Mouse (Mus musculus): ENCODE data around the gene Ano1. TPM values are rescaled to one million over a fixed set of nuclear protein-coding genes. Genes with fewer than 3 reads are reported as not detected.

The Ano1 gene
- polyA plus RNA-seq, 1 experiment, result not detected

- Histone ChIP-seq H3K27me3 (replicated peaks) (peaks cover 63% of the 10 kb centered on the region), H3K4me1 (peaks cover 6% of the 10 kb centered on the region; the same call in 1 of the 2 replicates), H3K9me3 (peaks cover 7% of the 10 kb centered on the region), H3K36me3 (replicated peaks; ENCODE audit: low read length) (no peaks in the 10 kb centered on the region), H3K4me3 (replicated peaks) (no peak overlapping the region)
- TF ChIP-seq GATA1 (IDR thresholded peaks at IDR 0.05; ENCODE audit: borderline replicate concordance, low read length) (no peak), FLI1 (IDR thresholded peaks at IDR 0.05; ENCODE audit: low read length) (no peak)
Observed at GRCm38 (mm10) chr7:144731182-144731896, 20.4 kb downstream of the Ano1 start.

GRCm38 (mm10) chr7:144724283-144724682, 27.5 kb downstream of the Ano1 start:
- Histone ChIP-seq H3K27me3 (replicated peaks) (peaks cover 52% of the 10 kb centered on the region), H3K36me3 (replicated peaks; ENCODE audit: low read length) (no peaks in the 10 kb centered on the region), H3K4me1 (peaks cover 2% of the 10 kb centered on the region; the same call in 1 of the 2 replicates), H3K9me3 (no peaks in the 10 kb centered on the region), H3K4me3 (replicated peaks) (no peak overlapping the region)
- TF ChIP-seq GATA1 (IDR thresholded peaks at IDR 0.05; ENCODE audit: borderline replicate concordance, low read length) (no peak), FLI1 (IDR thresholded peaks at IDR 0.05; ENCODE audit: low read length) (no peak)

- peaks cover 61% of the 10 kb centered on the region for H3K27me3 ChIP-seq (replicated peaks)
- no peaks in the 10 kb centered on the region for H3K4me1 ChIP-seq
- no peak for TF ChIP-seq GATA1 (IDR thresholded peaks at IDR 0.05; ENCODE audit: borderline replicate concordance, low read length)
- no peak for TF ChIP-seq FLI1 (IDR thresholded peaks at IDR 0.05; ENCODE audit: low read length)
- no peaks in the 10 kb centered on the region for H3K36me3 ChIP-seq (replicated peaks; ENCODE audit: low read length)
- no peak overlapping the region for H3K4me3 ChIP-seq (replicated peaks)
- no peaks in the 10 kb centered on the region for H3K9me3 ChIP-seq
Observed at GRCm38 (mm10) chr7:144719956-144720355, 31.8 kb downstream of the Ano1 start.

- Histone ChIP-seq H3K27me3 (replicated peaks) (peaks cover 58% of the 10 kb centered on the region), H3K9me3 (no peaks in the 10 kb centered on the region), H3K36me3 (replicated peaks; ENCODE audit: low read length) (no peaks in the 10 kb centered on the region), H3K4me1 (no peaks in the 10 kb centered on the region), H3K4me3 (replicated peaks) (no peak overlapping the region)
- TF ChIP-seq FLI1 (IDR thresholded peaks at IDR 0.05; ENCODE audit: low read length), result no peak
Observed at GRCm38 (mm10) chr7:144717736-144718135, 34.0 kb downstream of the Ano1 start.

GRCm38 (mm10) chr7:144697870-144698269, 53.9 kb downstream of the Ano1 start:
- Histone ChIP-seq H3K27me3 (replicated peaks) (peaks cover 17% of the 10 kb centered on the region), H3K9me3 (peaks cover 15% of the 10 kb centered on the region), H3K4me3 (replicated peaks) (no peak overlapping the region), H3K36me3 (replicated peaks; ENCODE audit: low read length) (no peaks in the 10 kb centered on the region), H3K4me1 (peaks cover 3% of the 10 kb centered on the region; the same call in 1 of the 2 replicates)
- TF ChIP-seq GATA1 (IDR thresholded peaks at IDR 0.05; ENCODE audit: borderline replicate concordance, low read length) (no peak), FLI1 (IDR thresholded peaks at IDR 0.05; ENCODE audit: low read length) (no peak)

GRCm38 (mm10) chr7:144696764-144697704, 54.7 kb downstream of the Ano1 start:
- no peak for TF ChIP-seq GATA1 (IDR thresholded peaks at IDR 0.05; ENCODE audit: borderline replicate concordance, low read length)
- TF ChIP-seq FLI1 (IDR thresholded peaks at IDR 0.05; ENCODE audit: low read length), result no peak
- peaks cover 3% of the 10 kb centered on the region; the same call in 1 of the 2 replicates for H3K4me1 ChIP-seq
- no peaks in the 10 kb centered on the region for H3K36me3 ChIP-seq (replicated peaks; ENCODE audit: low read length)
- peaks cover 15% of the 10 kb centered on the region for H3K9me3 ChIP-seq
- peaks cover 17% of the 10 kb centered on the region for H3K27me3 ChIP-seq (replicated peaks)
- peak overlapping the region; percentile 57 for H3K4me3 ChIP-seq (replicated peaks)

- TF ChIP-seq FLI1 (IDR thresholded peaks at IDR 0.05; ENCODE audit: low read length) (no peak), GATA1 (IDR thresholded peaks at IDR 0.05; ENCODE audit: borderline replicate concordance, low read length) (no peak)
- no peaks in the 10 kb centered on the region for H3K4me1 ChIP-seq
Observed at GRCm38 (mm10) chr7:144689855-144690254, 61.9 kb downstream of the Ano1 start.

GRCm38 (mm10) chr7:144689136-144689535, 62.6 kb downstream of the Ano1 start:
- peaks cover 39% of the 10 kb centered on the region for H3K27me3 ChIP-seq (replicated peaks)
- H3K36me3 ChIP-seq (replicated peaks; ENCODE audit: low read length), result no peaks in the 10 kb centered on the region
- no peak overlapping the region for H3K4me3 ChIP-seq (replicated peaks)
- H3K9me3 ChIP-seq, result peaks cover 20% of the 10 kb centered on the region; the same call in 1 of the 2 replicates
- TF ChIP-seq GATA1 (IDR thresholded peaks at IDR 0.05; ENCODE audit: borderline replicate concordance, low read length), result no peak
- no peak for TF ChIP-seq FLI1 (IDR thresholded peaks at IDR 0.05; ENCODE audit: low read length)
- peaks cover 5% of the 10 kb centered on the region for H3K4me1 ChIP-seq

More at GRCm38 (mm10) chr7:144689855-144690254, 61.9 kb downstream of the Ano1 start:
- peaks cover 20% of the 10 kb centered on the region; the same call in 1 of the 2 replicates for H3K9me3 ChIP-seq
- H3K27me3 ChIP-seq (replicated peaks), result peaks cover 39% of the 10 kb centered on the region
- no peak overlapping the region for H3K4me3 ChIP-seq (replicated peaks)
- H3K36me3 ChIP-seq (replicated peaks; ENCODE audit: low read length), result no peaks in the 10 kb centered on the region

- Histone ChIP-seq H3K27me3 (replicated peaks) (peaks cover 43% of the 10 kb centered on the region), H3K4me1 (peaks cover 5% of the 10 kb centered on the region), H3K36me3 (replicated peaks; ENCODE audit: low read length) (no peaks in the 10 kb centered on the region), H3K4me3 (replicated peaks) (no peak overlapping the region), H3K9me3 (peaks cover 18% of the 10 kb centered on the region; the same call in 1 of the 2 replicates)
- TF ChIP-seq GATA1 (IDR thresholded peaks at IDR 0.05; ENCODE audit: borderline replicate concordance, low read length), result no peak
- TF ChIP-seq FLI1 (IDR thresholded peaks at IDR 0.05; ENCODE audit: low read length), result no peak
Observed at GRCm38 (mm10) chr7:144687663-144688381, 64.0 kb downstream of the Ano1 start.
